Mouse (Mus musculus): ENCODE data around the gene Galnt2.

DNA sequence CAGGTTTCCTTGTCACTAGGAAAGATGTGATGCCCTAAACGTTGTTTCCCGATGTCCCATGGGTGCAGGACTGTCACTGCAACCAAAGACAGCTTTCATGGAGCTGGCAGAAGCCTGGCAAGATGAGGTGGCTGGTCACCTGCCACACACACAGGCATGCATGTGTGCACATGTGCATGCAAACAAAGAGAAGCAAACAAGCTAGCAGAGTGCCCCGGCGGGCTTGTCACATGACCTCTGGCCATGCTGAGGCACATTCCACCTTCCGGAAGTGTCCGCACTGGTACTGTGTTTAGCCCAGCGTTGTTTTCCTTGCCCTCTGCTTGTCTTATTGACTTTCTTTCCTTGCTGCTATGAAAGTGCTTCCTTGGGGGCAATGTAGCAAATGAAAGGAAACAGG is 97.1 kb downstream of the Galnt2 start:
- TF ChIP-seq CTCF (IDR thresholded peaks at IDR 0.05; ENCODE audit: low read depth) (no peak), EP300 (IDR thresholded peaks at IDR 0.05; ENCODE audit: low read depth) (no peak)

Data from liver, postnatal 0 days (tissue).